Mouse (Mus musculus): ENCODE results near the gene H2-DMb2.

GRCm38 (mm10) chr17:34196941-34197894 is 54.1 kb downstream of the H2-DMb2 start, which contains the start of gene Psmb8:
- no peak for TF ChIP-seq POLR2A (IDR thresholded peaks at IDR 0.05; ENCODE audit: borderline replicate concordance, extremely low read depth, insufficient read depth, insufficient read length, poor library complexity, severe bottlenecking)
- TF ChIP-seq CTCF (IDR thresholded peaks at IDR 0.05; ENCODE audit: borderline replicate concordance, extremely low read depth, insufficient read depth, insufficient read length), result no peak
